Mouse (Mus musculus) intestine, embryonic 16.5 days (tissue): ENCODE measurements around the gene Kdr. TPM values are rescaled to one million over a fixed set of nuclear protein-coding genes. Genes with fewer than 3 reads are reported as not detected.
"Not testable (repeated sequence)": the region's sequence is repeated elsewhere in the genome, so short reads cannot be mapped to it uniquely, and the experiment has no call there.

Source experiments
- ATAC-seq: fragments of 200-750 bp; cut with Nextera tagmentation; 2 replicates; pipeline ENCODE4 v1.8.0; 2017; ENCODE audit warnings: moderate TSS enrichment, moderate library complexity
- H3K27ac ChIP-seq: fragments of 300-500 bp; sonication (generic); 2 replicates; pipeline ENCODE4 v1.5.1; 2014; ENCODE audit warnings: mild to moderate bottlenecking, low read length
- H3K27me3 ChIP-seq: fragments of 300-500 bp; sonication (generic); replicated peaks from 2 replicates; pipeline ENCODE4 v1.6.1; 2014; ENCODE audit warnings: low read length, control low read depth, mixed read lengths; ENCODE audit not compliant: control insufficient read depth, insufficient read depth
- H3K36me3 ChIP-seq: fragments of 300-500 bp; sonication (generic); 2 replicates; pipeline ENCODE4 v1.6.1; 2014; ENCODE audit warnings: low read length, control low read depth; ENCODE audit not compliant: control insufficient read depth, insufficient read depth
- H3K4me1 ChIP-seq: fragments of 300-500 bp; sonication (generic); 2 replicates; pipeline ENCODE4 v1.6.1; 2014; ENCODE audit warnings: low read length, control low read depth, mixed read lengths; ENCODE audit not compliant: control insufficient read depth, insufficient read depth
- H3K4me2 ChIP-seq: fragments of 300-500 bp; sonication (generic); 2 replicates; pipeline ENCODE4 v1.6.1; 2014; ENCODE audit warnings: low read depth, low read length, control low read depth
- H3K4me3 ChIP-seq: fragments of 300-500 bp; sonication (generic); 2 replicates; pipeline ENCODE4 v1.5.1; 2014; ENCODE audit warnings: mild to moderate bottlenecking, low read length
- H3K9ac ChIP-seq: fragments of 300-500 bp; sonication (generic); 2 replicates; pipeline ENCODE4 v1.6.1; 2014; ENCODE audit warnings: low read depth, low read length
- H3K9me3 ChIP-seq: fragments of 300-500 bp; sonication (generic); 2 replicates; pipeline ENCODE4 v1.6.1; 2016; ENCODE audit warnings: low read length, control low read depth; ENCODE audit not compliant: control insufficient read depth
- WGBS: fragments of 180-500 bp; shearing (Covaris S2); extraction: QIAGEN DNeasy Blood & Tissue Kit; methylation state at CpG from one replicate; pipeline ENCODE4 v1.1.7; 2014; 5-methylcytosine and 5-hydroxymethylcytosine counted together
- polyA plus RNA-seq: library from polyadenylated mRNA; unstranded; fragments of >200 nt; fragmentation: Nextera tagmentation; extraction: Ambion mirVana; gene quantifications from 2 replicates; pipeline ENCODE4 v1.2.1, GENCODE M21; 2015

Kdr gene
- polyA plus RNA-seq, 1 experiment from 2014 or later, result 19.6 TPM

GRCm38 (mm10) chr5:75931458-75931857 lies 46.8 kb downstream of the Kdr start:
- not testable (repeated sequence) for H3K36me3 ChIP-seq, H3K4me2 ChIP-seq, ATAC-seq, H3K9me3 ChIP-seq, H3K9ac ChIP-seq, H3K4me3 ChIP-seq, H3K27ac ChIP-seq, H3K4me1 ChIP-seq, H3K27me3 ChIP-seq
- WGBS, result 84% methylated on average over 4 of the region's 4 CpGs

- H3K4me3 ChIP-seq, result no peak overlapping the region
- no peak overlapping the region for H3K4me2 ChIP-seq
- no peaks in the 10 kb centered on the region for H3K36me3 ChIP-seq
- H3K4me1 ChIP-seq, result no peaks in the 10 kb centered on the region
- WGBS, result 55% methylated on average over 7 of the region's 7 CpGs
- no peaks in the 10 kb centered on the region for H3K9me3 ChIP-seq
- ATAC-seq, result no peak
- no peak overlapping the region for H3K27ac ChIP-seq
- H3K27me3 ChIP-seq, result no peaks in the 10 kb centered on the region
- no peak overlapping the region for H3K9ac ChIP-seq
Observed at GRCm38 (mm10) chr5:75929960-75930359, 48.3 kb downstream of the Kdr start.

- Histone ChIP-seq H3K4me3 (no peak overlapping the region), H3K36me3 (no peaks in the 10 kb centered on the region), H3K9me3 (no peaks in the 10 kb centered on the region), H3K4me1 (no peaks in the 10 kb centered on the region), H3K27me3 (no peaks in the 10 kb centered on the region), H3K9ac (no peak overlapping the region), H3K27ac (no peak overlapping the region), H3K4me2 (no peak overlapping the region)
- no peak for ATAC-seq
- 61% methylated on average over 6 of the region's 6 CpGs for WGBS
Observed at GRCm38 (mm10) chr5:75922677-75923076, 55.6 kb downstream of the Kdr start.

- no peak for ATAC-seq
- Histone ChIP-seq H3K27me3 (no peaks in the 10 kb centered on the region), H3K36me3 (no peaks in the 10 kb centered on the region), H3K9me3 (no peaks in the 10 kb centered on the region), H3K9ac (no peak overlapping the region), H3K4me1 (no peaks in the 10 kb centered on the region), H3K4me3 (no peak overlapping the region), H3K27ac (no peak overlapping the region), H3K4me2 (no peak overlapping the region)
- WGBS, result 27% methylated on average over 12 of the region's 12 CpGs
Observed at GRCm38 (mm10) chr5:75921730-75922387, 56.4 kb downstream of the Kdr start.

GRCm38 (mm10) chr5:75919601-75920000 lies 58.7 kb downstream of the Kdr start:
- Histone ChIP-seq H3K27ac (no peak overlapping the region), H3K9me3 (no peaks in the 10 kb centered on the region), H3K4me2 (no peak overlapping the region), H3K27me3 (no peaks in the 10 kb centered on the region), H3K36me3 (no peaks in the 10 kb centered on the region), H3K9ac (no peak overlapping the region), H3K4me3 (no peak overlapping the region), H3K4me1 (no peaks in the 10 kb centered on the region)
- no peak for ATAC-seq
- 80% methylated on average over 7 of the region's 7 CpGs for WGBS

GRCm38 (mm10) chr5:75918139-75918538 lies 60.1 kb downstream of the Kdr start:
- 84% methylated on average over 7 of the region's 7 CpGs for WGBS
- Histone ChIP-seq H3K9ac (no peak overlapping the region), H3K4me1 (no peaks in the 10 kb centered on the region), H3K27ac (no peak overlapping the region), H3K4me3 (no peak overlapping the region), H3K36me3 (no peaks in the 10 kb centered on the region), H3K4me2 (no peak overlapping the region), H3K27me3 (no peaks in the 10 kb centered on the region), H3K9me3 (no peaks in the 10 kb centered on the region)
- no peak for ATAC-seq

GRCm38 (mm10) chr5:75917231-75917630 lies 61.0 kb downstream of the Kdr start:
- H3K36me3 ChIP-seq, result no peaks in the 10 kb centered on the region
- 66% methylated on average over 4 of the region's 4 CpGs for WGBS
- ATAC-seq, result no peak
- H3K27ac ChIP-seq, result no peak overlapping the region
- H3K4me2 ChIP-seq, result no peak overlapping the region
- no peak overlapping the region for H3K4me3 ChIP-seq
- H3K9me3 ChIP-seq, result no peaks in the 10 kb centered on the region
- H3K4me1 ChIP-seq, result no peaks in the 10 kb centered on the region
- no peaks in the 10 kb centered on the region for H3K27me3 ChIP-seq
- H3K9ac ChIP-seq, result no peak overlapping the region

- H3K4me2 ChIP-seq, result no peak overlapping the region
- H3K4me3 ChIP-seq, result no peak overlapping the region
- 57% methylated on average over 4 of the region's 4 CpGs for WGBS
- no peaks in the 10 kb centered on the region for H3K4me1 ChIP-seq
- no peak overlapping the region for H3K9ac ChIP-seq
- no peaks in the 10 kb centered on the region for H3K27me3 ChIP-seq
- H3K9me3 ChIP-seq, result no peaks in the 10 kb centered on the region
- no peaks in the 10 kb centered on the region for H3K36me3 ChIP-seq
- H3K27ac ChIP-seq, result no peak overlapping the region
- ATAC-seq, result no peak
Observed at GRCm38 (mm10) chr5:75906102-75906501, 72.2 kb downstream of the Kdr start.

GRCm38 (mm10) chr5:75900231-75900920 lies 77.9 kb downstream of the Kdr start:
- Histone ChIP-seq H3K27ac (peak overlapping the region; percentile 33; the same call in 1 of the 2 replicates), H3K4me1 (no peaks in the 10 kb centered on the region), H3K4me2 (no peak overlapping the region), H3K4me3 (no peak overlapping the region), H3K9me3 (no peaks in the 10 kb centered on the region), H3K36me3 (no peaks in the 10 kb centered on the region), H3K9ac (no peak overlapping the region), H3K27me3 (0 out of 2 replicates have a peak, but pooled peaks cover 3% of the 10 kb centered on the region)
- no peak for ATAC-seq
- 44% methylated on average over 16 of the region's 16 CpGs for WGBS
